Mouse (Mus musculus): ENCODE results near the gene Vcp. TPM values are rescaled to one million over a fixed set of nuclear protein-coding genes. Genes with fewer than 3 reads are reported as not detected.

Gene Vcp
- total and polyA plus RNA-seq, 3 experiments = 136 to 261 (median 223) TPM

DNA sequence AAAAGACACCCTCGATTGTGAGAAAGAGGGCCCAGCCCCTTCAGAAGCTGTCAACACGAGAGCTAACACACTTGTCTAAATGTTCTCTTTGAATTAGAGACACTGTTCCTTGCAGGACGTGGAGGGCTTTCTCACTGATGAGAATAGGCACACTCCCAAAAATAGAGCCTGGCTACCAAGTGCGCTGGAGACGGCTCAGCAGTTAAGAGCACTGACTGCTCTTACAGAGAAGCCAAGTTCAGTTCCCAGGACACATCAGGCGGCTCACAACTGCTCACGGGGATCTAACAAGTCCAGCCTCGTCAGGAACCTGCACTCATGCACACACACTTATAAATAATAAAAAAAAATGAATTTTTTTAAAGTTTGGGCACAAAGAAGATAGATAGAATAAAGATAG lies 41.4 kb downstream of the Vcp start:
- H3K4me3 ChIP-seq (ENCODE audit: low read depth, low read length) = no peak overlapping the region
- peaks cover 29% of the 10 kb centered on the region for H3K4me1 ChIP-seq (ENCODE audit: insufficient read depth, low read depth, low read length)
- TF ChIP-seq CTCF (IDR thresholded peaks at IDR 0.05; ENCODE audit: low read depth, low read length) (no peak), POLR2AphosphoS5 (IDR thresholded peaks at IDR 0.05; ENCODE audit: insufficient replicate concordance, low read depth, low read length) (no peak), GATA2 (IDR thresholded peaks at IDR 0.05; ENCODE audit: borderline replicate concordance, low read depth, low read length) (no peak), GATA1 (IDR thresholded peaks at IDR 0.05; ENCODE audit: borderline replicate concordance, low read length) (no peak), TAL1 (conservative IDR thresholded peaks at IDR 0.05; ENCODE audit: low read depth, low read length) (no peak)
- DNase-seq (ENCODE audit: low spot score) (no peak), ATAC-seq (ENCODE audit: extremely low read depth, insufficient number of reproducible peaks, low FRiP score, poor library complexity, severe bottlenecking) (no peak)
- no peaks in the 10 kb centered on the region for H3K9me3 ChIP-seq (replicated peaks)
- H3K36me3 ChIP-seq (replicated peaks) = peaks cover 12% of the 10 kb centered on the region
- H3K27me3 ChIP-seq (ENCODE audit: insufficient read depth, low read length) = peaks cover 14% of the 10 kb centered on the region

DNA sequence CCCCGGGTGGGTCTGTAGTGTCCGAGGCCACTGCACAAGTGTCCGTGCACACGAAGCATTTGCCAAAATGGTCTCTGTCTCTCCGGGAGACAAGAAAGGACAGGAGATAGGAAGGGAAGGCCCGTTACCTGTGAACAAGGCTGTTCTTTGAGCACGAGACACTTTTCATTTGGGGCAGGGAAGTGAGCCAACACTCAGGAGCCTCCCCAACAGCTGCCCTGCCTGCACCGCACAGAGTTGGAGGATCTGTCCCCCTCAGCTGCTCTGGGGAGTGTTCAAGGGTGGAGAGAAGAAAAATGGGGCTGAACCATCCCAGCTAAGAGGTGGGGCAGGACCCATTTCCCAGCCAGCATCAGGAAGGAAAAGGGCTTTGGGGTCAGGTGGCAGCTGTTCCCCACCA lies 42.3 kb downstream of the Vcp start:
- DNase-seq (ENCODE audit: low spot score) (no peak), ATAC-seq (ENCODE audit: extremely low read depth, insufficient number of reproducible peaks, low FRiP score, poor library complexity, severe bottlenecking) (no peak)
- Histone ChIP-seq H3K9me3 (replicated peaks) (no peaks in the 10 kb centered on the region), H3K4me3 (ENCODE audit: low read depth, low read length) (no peak overlapping the region), H3K27me3 (ENCODE audit: insufficient read depth, low read length) (peaks cover 10% of the 10 kb centered on the region), H3K36me3 (replicated peaks) (peaks cover 17% of the 10 kb centered on the region), H3K4me1 (ENCODE audit: insufficient read depth, low read depth, low read length) (peaks cover 36% of the 10 kb centered on the region)
- TF ChIP-seq POLR2AphosphoS5 (IDR thresholded peaks at IDR 0.05; ENCODE audit: insufficient replicate concordance, low read depth, low read length) = no peak
- TF ChIP-seq GATA1 (IDR thresholded peaks at IDR 0.05; ENCODE audit: borderline replicate concordance, low read length) = no peak
- no peak for TF ChIP-seq CTCF (IDR thresholded peaks at IDR 0.05; ENCODE audit: low read depth, low read length)
- no peak for TF ChIP-seq TAL1 (conservative IDR thresholded peaks at IDR 0.05; ENCODE audit: low read depth, low read length)
- TF ChIP-seq GATA2 (IDR thresholded peaks at IDR 0.05; ENCODE audit: borderline replicate concordance, low read depth, low read length) = no peak

DNA sequence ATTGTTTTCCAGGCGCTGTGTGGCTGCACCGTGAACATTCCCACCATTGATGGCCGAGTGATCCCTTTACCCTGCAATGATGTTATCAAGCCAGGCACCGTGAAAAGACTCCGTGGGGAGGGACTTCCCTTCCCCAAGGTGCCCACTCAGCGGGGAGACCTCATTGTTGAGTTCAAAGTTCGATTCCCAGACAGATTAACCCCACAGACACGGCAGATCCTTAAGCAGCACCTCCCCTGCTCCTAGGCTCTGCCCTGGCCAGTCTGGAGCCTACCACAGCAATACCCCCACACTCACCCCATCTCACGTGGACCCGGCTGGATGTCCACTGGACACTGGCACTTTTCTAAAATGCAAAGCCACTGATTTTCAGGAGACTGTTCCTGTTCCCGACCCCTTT lies 43.0 kb downstream of the Vcp start:
- H3K27me3 ChIP-seq (ENCODE audit: insufficient read depth, low read length) = peaks cover 9% of the 10 kb centered on the region; the same call in 1 of the 2 replicates
- DNase-seq (ENCODE audit: low spot score) (no peak), ATAC-seq (ENCODE audit: extremely low read depth, insufficient number of reproducible peaks, low FRiP score, poor library complexity, severe bottlenecking) (no peak)
- H3K4me3 ChIP-seq (ENCODE audit: low read depth, low read length) = no peak overlapping the region
- H3K4me1 ChIP-seq (ENCODE audit: insufficient read depth, low read depth, low read length) = peaks cover 39% of the 10 kb centered on the region
- peaks cover 17% of the 10 kb centered on the region for H3K36me3 ChIP-seq (replicated peaks)
- TF ChIP-seq TAL1 (conservative IDR thresholded peaks at IDR 0.05; ENCODE audit: low read depth, low read length) (no peak), POLR2AphosphoS5 (IDR thresholded peaks at IDR 0.05; ENCODE audit: insufficient replicate concordance, low read depth, low read length) (no peak), CTCF (IDR thresholded peaks at IDR 0.05; ENCODE audit: low read depth, low read length) (no peak)
- no peaks in the 10 kb centered on the region for H3K9me3 ChIP-seq (replicated peaks)

DNA sequence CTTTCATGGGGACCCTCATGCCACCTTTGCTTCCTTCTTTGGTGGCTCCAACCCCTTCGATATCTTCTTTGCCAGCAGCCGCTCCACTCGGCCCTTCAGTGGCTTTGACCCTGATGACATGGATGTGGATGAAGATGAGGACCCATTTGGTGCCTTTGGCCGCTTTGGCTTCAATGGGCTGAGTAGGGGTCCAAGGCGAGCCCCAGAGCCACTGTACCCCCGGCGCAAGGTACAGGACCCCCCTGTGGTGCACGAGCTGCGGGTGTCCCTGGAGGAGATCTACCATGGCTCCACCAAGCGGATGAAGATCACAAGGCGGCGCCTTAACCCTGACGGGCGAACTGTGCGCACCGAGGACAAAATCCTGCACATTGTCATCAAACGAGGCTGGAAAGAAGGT lies 43.7 kb downstream of the Vcp start:
- no peak for TF ChIP-seq POLR2AphosphoS5 (IDR thresholded peaks at IDR 0.05; ENCODE audit: insufficient replicate concordance, low read depth, low read length)
- TF ChIP-seq GATA2 (IDR thresholded peaks at IDR 0.05; ENCODE audit: borderline replicate concordance, low read depth, low read length) = no peak
- no peak for TF ChIP-seq CTCF (IDR thresholded peaks at IDR 0.05; ENCODE audit: low read depth, low read length)
- TF ChIP-seq GATA1 (IDR thresholded peaks at IDR 0.05; ENCODE audit: borderline replicate concordance, low read length) = no peak
- no peak for TF ChIP-seq TAL1 (conservative IDR thresholded peaks at IDR 0.05; ENCODE audit: low read depth, low read length)
- Histone ChIP-seq H3K9me3 (replicated peaks) (no peaks in the 10 kb centered on the region), H3K4me1 (ENCODE audit: insufficient read depth, low read depth, low read length) (peaks cover 47% of the 10 kb centered on the region), H3K4me3 (ENCODE audit: low read depth, low read length) (no peak overlapping the region), H3K27me3 (ENCODE audit: insufficient read depth, low read length) (peaks cover 8% of the 10 kb centered on the region; the same call in 1 of the 2 replicates), H3K36me3 (replicated peaks) (peaks cover 17% of the 10 kb centered on the region)
- ATAC-seq (ENCODE audit: extremely low read depth, insufficient number of reproducible peaks, low FRiP score, poor library complexity, severe bottlenecking) = no peak
- no peak for DNase-seq (ENCODE audit: low spot score)

DNA sequence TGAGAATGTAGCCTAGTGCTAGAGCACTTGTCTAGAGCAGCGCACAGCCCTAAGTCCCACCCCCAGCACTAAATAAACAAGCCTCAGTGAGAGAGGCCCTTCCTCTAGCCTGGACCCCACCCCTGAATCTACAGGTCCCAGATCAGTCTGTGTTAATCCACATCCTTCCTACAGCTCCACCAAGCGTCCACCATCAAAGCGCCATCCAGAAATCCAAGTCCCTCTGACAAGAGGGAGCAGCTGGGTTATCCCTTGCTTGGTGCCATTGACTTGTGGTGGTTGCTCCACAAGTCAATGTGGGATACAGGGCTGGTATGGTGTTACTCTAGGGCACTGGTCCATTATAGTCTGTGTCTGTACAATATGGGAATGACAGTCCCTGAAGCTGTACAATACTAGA lies 45.1 kb downstream of the Vcp start:
- DNase-seq (ENCODE audit: low spot score) (no peak), ATAC-seq (ENCODE audit: extremely low read depth, insufficient number of reproducible peaks, low FRiP score, poor library complexity, severe bottlenecking) (no peak)
- TF ChIP-seq TAL1 (conservative IDR thresholded peaks at IDR 0.05; ENCODE audit: low read depth, low read length) (no peak), GATA1 (IDR thresholded peaks at IDR 0.05; ENCODE audit: borderline replicate concordance, low read length) (no peak), POLR2AphosphoS5 (IDR thresholded peaks at IDR 0.05; ENCODE audit: insufficient replicate concordance, low read depth, low read length) (no peak), CTCF (IDR thresholded peaks at IDR 0.05; ENCODE audit: low read depth, low read length) (no peak), GATA2 (IDR thresholded peaks at IDR 0.05; ENCODE audit: borderline replicate concordance, low read depth, low read length) (no peak)
- H3K36me3 ChIP-seq (replicated peaks) = peaks cover 17% of the 10 kb centered on the region
- H3K9me3 ChIP-seq (replicated peaks) = no peaks in the 10 kb centered on the region
- H3K27me3 ChIP-seq (ENCODE audit: insufficient read depth, low read length) = peaks cover 6% of the 10 kb centered on the region; the same call in 1 of the 2 replicates
- peaks cover 61% of the 10 kb centered on the region for H3K4me1 ChIP-seq (ENCODE audit: insufficient read depth, low read depth, low read length)
- no peak overlapping the region for H3K4me3 ChIP-seq (ENCODE audit: low read depth, low read length)

DNA sequence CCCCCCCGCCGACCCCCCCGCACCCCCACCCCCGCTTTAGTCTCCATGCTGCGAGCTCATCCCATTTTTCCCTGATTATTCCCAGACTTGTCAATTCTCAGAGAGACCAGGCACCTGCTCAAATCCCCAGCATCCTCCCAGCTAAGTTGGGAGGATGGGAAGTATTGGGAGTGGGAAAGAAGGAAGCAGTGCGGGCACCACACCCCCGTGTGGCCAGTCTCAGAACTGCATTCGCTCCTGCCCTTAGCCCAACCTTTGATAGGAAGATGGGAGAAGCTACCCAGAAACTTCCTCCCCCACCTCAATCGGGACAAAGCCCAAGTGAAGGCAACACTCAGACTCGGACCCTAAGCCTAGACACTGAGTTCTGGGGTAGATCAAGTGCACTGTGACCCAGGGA lies 46.0 kb downstream of the Vcp start:
- peak; percentile 35 for DNase-seq (ENCODE audit: low spot score)
- Histone ChIP-seq H3K9me3 (replicated peaks) (no peaks in the 10 kb centered on the region), H3K4me1 (ENCODE audit: insufficient read depth, low read depth, low read length) (peaks cover 70% of the 10 kb centered on the region), H3K36me3 (replicated peaks) (peaks cover 17% of the 10 kb centered on the region), H3K27me3 (ENCODE audit: insufficient read depth, low read length) (peaks cover 6% of the 10 kb centered on the region), H3K4me3 (ENCODE audit: low read depth, low read length) (no peak overlapping the region)
- ATAC-seq (ENCODE audit: extremely low read depth, insufficient number of reproducible peaks, low FRiP score, poor library complexity, severe bottlenecking) = no peak
- TF ChIP-seq POLR2AphosphoS5 (IDR thresholded peaks at IDR 0.05; ENCODE audit: insufficient replicate concordance, low read depth, low read length) (no peak), TAL1 (conservative IDR thresholded peaks at IDR 0.05; ENCODE audit: low read depth, low read length) (no peak), CTCF (IDR thresholded peaks at IDR 0.05; ENCODE audit: low read depth, low read length) (peak; percentile 98), GATA2 (IDR thresholded peaks at IDR 0.05; ENCODE audit: borderline replicate concordance, low read depth, low read length) (no peak)
